Mouse (Mus musculus) limb, embryonic 12.5 days (tissue): Measurements from ENCODE around the gene Lipk. TPM values are rescaled to one million over a fixed set of nuclear protein-coding genes. Genes with fewer than 3 reads are reported as not detected.

Experiments used
- ATAC-seq: fragments of 200-750 bp; cut with Nextera tagmentation; 2 replicates; pipeline ENCODE4 v1.8.0; 2017; ENCODE audit warnings: low read depth, moderate TSS enrichment; ENCODE audit not compliant: insufficient number of reproducible peaks, insufficient read depth, low FRiP score, low TSS enrichment
- H3K27ac ChIP-seq: fragments of 300-500 bp; sonication (generic); 2 replicates; pipeline ENCODE4 v1.5.1; 2016; ENCODE audit warnings: mild to moderate bottlenecking, moderate library complexity
- H3K27me3 ChIP-seq: fragments of 300-500 bp; sonication (generic); 2 replicates; pipeline ENCODE4 v1.6.1; 2016; ENCODE audit warnings: mild to moderate bottlenecking, moderate library complexity
- H3K36me3 ChIP-seq: fragments of 300-500 bp; sonication (generic); 2 replicates; pipeline ENCODE4 v1.6.1; 2016; ENCODE audit warnings: mild to moderate bottlenecking, moderate library complexity
- H3K4me1 ChIP-seq: fragments of 300-500 bp; sonication (generic); replicated peaks from 2 replicates; pipeline ENCODE4 v1.6.1; 2016
- H3K4me2 ChIP-seq: fragments of 300-500 bp; sonication (generic); 2 replicates; pipeline ENCODE4 v1.6.1; 2016; ENCODE audit warnings: mild to moderate bottlenecking, moderate library complexity
- H3K4me3 ChIP-seq: fragments of 300-500 bp; sonication (generic); replicated peaks from 2 replicates; pipeline ENCODE4 v1.5.1; 2016; ENCODE audit warnings: mild to moderate bottlenecking
- H3K9ac ChIP-seq: fragments of 300-500 bp; sonication (generic); replicated peaks from 2 replicates; pipeline ENCODE4 v1.6.1; 2016; ENCODE audit warnings: mild to moderate bottlenecking, moderate library complexity
- H3K9me3 ChIP-seq: fragments of 300-500 bp; sonication (generic); 2 replicates; pipeline ENCODE4 v1.6.1; 2016; ENCODE audit warnings: mild to moderate bottlenecking, moderate library complexity
- WGBS: fragments of 180-500 bp; shearing (Covaris S2); methylation state at CpG from one replicate; pipeline ENCODE4 v1.1.7; 2016; 5-methylcytosine and 5-hydroxymethylcytosine counted together
- polyA plus RNA-seq: library from polyadenylated mRNA; unstranded; fragments of >200 nt; fragmentation: Nextera tagmentation; extraction: Ambion mirVana; gene quantifications from 2 replicates; pipeline ENCODE4 v1.2.1, GENCODE M21; 2016

Gene Lipk
- not detected in 2 replicates for polyA plus RNA-seq

GRCm38 (mm10) chr19:34008002-34008401, at the start of gene Lipk:
Gene Lipk, plus strand, starts transcription at chr19:34008290.
- no peak within 1 kb of the TSS for H3K4me3 ChIP-seq
- no peaks in the 10 kb centered on the region for H3K4me1 ChIP-seq
- ATAC-seq: no peak
- H3K36me3 ChIP-seq: no peaks in the 10 kb centered on the region
- H3K27me3 ChIP-seq: no peaks in the 10 kb centered on the region
- H3K27ac ChIP-seq: no peak within 1 kb of the TSS
- H3K9ac ChIP-seq: no peak within 1 kb of the TSS
- H3K4me2 ChIP-seq: no peak within 1 kb of the TSS
- 84% methylated on average over 6 of the region's 6 CpGs for WGBS
- H3K9me3 ChIP-seq: no peaks in the 10 kb centered on the region

- Histone ChIP-seq H3K27ac (no peak within 1 kb of the TSS), H3K36me3 (no peaks in the 10 kb centered on the region), H3K4me1 (no peaks in the 10 kb centered on the region), H3K4me3 (no peak within 1 kb of the TSS), H3K9me3 (no peaks in the 10 kb centered on the region), H3K4me2 (no peak within 1 kb of the TSS), H3K9ac (no peak within 1 kb of the TSS), H3K27me3 (no peaks in the 10 kb centered on the region)
- no peak for ATAC-seq
These were observed 47.2 kb upstream of the Lipk start, which contains the start of gene Lipf for GRCm38 (mm10) chr19:33960887-33961286. Gene Lipf, plus strand, starts transcription at chr19:33961187.

- Histone ChIP-seq H3K27me3 (no peaks in the 10 kb centered on the region), H3K4me3 (no peak overlapping the region), H3K27ac (no peak overlapping the region), H3K4me1 (no peaks in the 10 kb centered on the region), H3K9me3 (no peaks in the 10 kb centered on the region), H3K4me2 (no peak overlapping the region), H3K36me3 (no peaks in the 10 kb centered on the region), H3K9ac (no peak overlapping the region)
- 52% methylated on average over 3 of the region's 3 CpGs for WGBS
- ATAC-seq: no peak
These were observed 29.1 kb upstream of the Lipk start for GRCm38 (mm10) chr19:33979007-33979406.

- H3K4me3 ChIP-seq: no peak overlapping the region
- H3K9me3 ChIP-seq: no peaks in the 10 kb centered on the region
- no peak overlapping the region for H3K4me2 ChIP-seq
- no peak overlapping the region for H3K27ac ChIP-seq
- 37% methylated on average over 3 of the region's 3 CpGs for WGBS
- H3K27me3 ChIP-seq: no peaks in the 10 kb centered on the region
- H3K4me1 ChIP-seq: no peaks in the 10 kb centered on the region
- H3K36me3 ChIP-seq: no peaks in the 10 kb centered on the region
- no peak for ATAC-seq
- no peak overlapping the region for H3K9ac ChIP-seq
These were observed 25.0 kb upstream of the Lipk start for GRCm38 (mm10) chr19:33983043-33983442.

GRCm38 (mm10) chr19:34021440-34022172, 13.5 kb downstream of the Lipk start:
- Histone ChIP-seq H3K4me1 (no peaks in the 10 kb centered on the region), H3K36me3 (no peaks in the 10 kb centered on the region), H3K27me3 (no peaks in the 10 kb centered on the region), H3K9me3 (no peaks in the 10 kb centered on the region), H3K4me3 (no peak overlapping the region), H3K9ac (no peak overlapping the region), H3K4me2 (no peak overlapping the region), H3K27ac (no peak overlapping the region)
- WGBS: 83% methylated on average over 11 of the region's 11 CpGs
- no peak for ATAC-seq

- ATAC-seq: no peak
- 47% methylated on average over 3 of the region's 3 CpGs for WGBS
These were observed 14.7 kb downstream of the Lipk start for GRCm38 (mm10) chr19:34022759-34023158.

GRCm38 (mm10) chr19:34039731-34040130, 31.6 kb downstream of the Lipk start:
- no peak overlapping the region for H3K27ac ChIP-seq
- no peaks in the 10 kb centered on the region for H3K36me3 ChIP-seq
- no peak overlapping the region for H3K9ac ChIP-seq
- no peak overlapping the region for H3K4me2 ChIP-seq
- H3K4me3 ChIP-seq: no peak overlapping the region
- no peaks in the 10 kb centered on the region for H3K9me3 ChIP-seq
- no peaks in the 10 kb centered on the region for H3K4me1 ChIP-seq
- no peaks in the 10 kb centered on the region for H3K27me3 ChIP-seq
- WGBS: 95% methylated on average over 1 of the region's 1 CpGs
- no peak for ATAC-seq

More at GRCm38 (mm10) chr19:34022759-34023158, 14.7 kb downstream of the Lipk start:
- no peaks in the 10 kb centered on the region for H3K36me3 ChIP-seq
- no peak overlapping the region for H3K4me2 ChIP-seq
- no peak overlapping the region for H3K27ac ChIP-seq
- H3K9me3 ChIP-seq: no peaks in the 10 kb centered on the region
- no peak overlapping the region for H3K9ac ChIP-seq
- H3K27me3 ChIP-seq: no peaks in the 10 kb centered on the region
- H3K4me3 ChIP-seq: no peak overlapping the region
- H3K4me1 ChIP-seq: no peaks in the 10 kb centered on the region

- Histone ChIP-seq H3K27me3 (no peaks in the 10 kb centered on the region), H3K9me3 (no peaks in the 10 kb centered on the region), H3K27ac (no peak overlapping the region), H3K4me2 (no peak overlapping the region), H3K36me3 (no peaks in the 10 kb centered on the region), H3K4me3 (no peak overlapping the region), H3K9ac (no peak overlapping the region), H3K4me1 (no peaks in the 10 kb centered on the region)
- WGBS: 76% methylated on average over 6 of the region's 6 CpGs
- no peak for ATAC-seq
These were observed 34.9 kb downstream of the Lipk start for GRCm38 (mm10) chr19:34043008-34043407.

GRCm38 (mm10) chr19:34049371-34050039, 41.4 kb downstream of the Lipk start:
- H3K4me3 ChIP-seq: no peak overlapping the region
- no peaks in the 10 kb centered on the region for H3K27me3 ChIP-seq
- no peaks in the 10 kb centered on the region for H3K36me3 ChIP-seq
- no peak for ATAC-seq
- no peaks in the 10 kb centered on the region for H3K9me3 ChIP-seq
- H3K27ac ChIP-seq: no peak overlapping the region
- H3K4me1 ChIP-seq: no peaks in the 10 kb centered on the region
- no peak overlapping the region for H3K9ac ChIP-seq
- 94% methylated on average over 3 of the region's 3 CpGs for WGBS
- no peak overlapping the region for H3K4me2 ChIP-seq

- Histone ChIP-seq H3K27me3 (no peaks in the 10 kb centered on the region), H3K27ac (no peak overlapping the region), H3K9ac (no peak overlapping the region), H3K4me3 (no peak overlapping the region), H3K4me1 (no peaks in the 10 kb centered on the region), H3K36me3 (no peaks in the 10 kb centered on the region), H3K9me3 (no peaks in the 10 kb centered on the region), H3K4me2 (no peak overlapping the region)
- 82% methylated on average over 3 of the region's 3 CpGs for WGBS
- no peak for ATAC-seq
These were observed 43.4 kb downstream of the Lipk start for GRCm38 (mm10) chr19:34051502-34051901.

GRCm38 (mm10) chr19:34063547-34063946, 55.5 kb downstream of the Lipk start:
- H3K36me3 ChIP-seq: no peaks in the 10 kb centered on the region
- H3K27ac ChIP-seq: no peak overlapping the region
- H3K4me3 ChIP-seq: no peak overlapping the region
- H3K4me2 ChIP-seq: no peak overlapping the region
- H3K9ac ChIP-seq: no peak overlapping the region
- H3K9me3 ChIP-seq: no peaks in the 10 kb centered on the region
- ATAC-seq: no peak
- no peaks in the 10 kb centered on the region for H3K4me1 ChIP-seq
- no peaks in the 10 kb centered on the region for H3K27me3 ChIP-seq
- 74% methylated on average over 1 of the region's 1 CpGs for WGBS
